Mouse (Mus musculus) retina, embryonic 14.5 days (tissue): Measurements from ENCODE around the gene Zfp169.
A peak's percentile ranks its signal among the peaks of the same experiment; 100 is the strongest.

Experiments
- DNase-seq: peaks from one replicate; pipeline ENCODE4 v3.0.0-alpha.2; 2015; ENCODE audit warnings: low spot score

Gene Zfp169

DNA sequence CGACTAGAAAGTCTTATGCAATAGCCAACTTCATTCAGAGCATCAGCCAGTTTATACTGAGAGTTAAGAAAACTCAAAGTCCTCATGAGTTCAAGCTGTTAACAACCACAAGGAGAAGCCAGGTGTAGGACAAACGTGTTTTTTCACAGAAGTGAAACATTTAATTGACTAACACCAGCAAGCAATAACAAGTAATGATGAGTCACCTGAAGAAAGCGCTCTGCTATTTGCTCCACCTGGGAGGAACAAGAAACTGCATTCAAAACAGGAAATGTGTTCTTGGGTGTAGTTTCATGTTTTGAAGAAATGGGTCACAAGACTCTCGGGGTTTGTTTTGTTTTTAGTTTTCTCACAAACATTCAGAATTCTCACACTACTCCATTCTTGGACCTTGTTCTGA, 2.6 kb upstream of the Zfp169 start:
- DNase-seq, result no peak

DNA sequence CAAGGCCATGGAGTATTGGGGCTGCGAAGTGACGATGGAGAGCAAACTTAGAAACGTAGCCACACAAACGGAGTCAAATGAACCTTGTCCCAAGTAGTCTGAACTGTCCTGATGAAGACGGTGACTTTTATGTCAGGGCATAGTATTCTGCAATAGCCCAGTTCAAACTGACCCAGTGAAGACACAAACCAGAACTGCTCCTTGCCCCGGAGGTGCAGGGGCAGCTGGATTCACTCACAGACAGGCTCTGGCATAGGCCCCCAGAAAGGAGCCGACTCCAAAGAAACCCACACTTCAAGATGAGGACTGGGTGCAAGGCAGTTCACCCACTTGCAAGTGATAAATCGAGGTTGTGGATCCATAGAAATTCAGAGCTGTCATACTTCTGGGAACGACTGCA, 4.6 kb downstream of the Zfp169 start:
- DNase-seq, result no peak

- no peak for DNase-seq
These were observed 10.8 kb downstream of the Zfp169 start for GRCm38 (mm10) chr13:48502422-48502821.

- no peak for DNase-seq
These were observed 14.6 kb downstream of the Zfp169 start for GRCm38 (mm10) chr13:48498676-48499075.

DNA sequence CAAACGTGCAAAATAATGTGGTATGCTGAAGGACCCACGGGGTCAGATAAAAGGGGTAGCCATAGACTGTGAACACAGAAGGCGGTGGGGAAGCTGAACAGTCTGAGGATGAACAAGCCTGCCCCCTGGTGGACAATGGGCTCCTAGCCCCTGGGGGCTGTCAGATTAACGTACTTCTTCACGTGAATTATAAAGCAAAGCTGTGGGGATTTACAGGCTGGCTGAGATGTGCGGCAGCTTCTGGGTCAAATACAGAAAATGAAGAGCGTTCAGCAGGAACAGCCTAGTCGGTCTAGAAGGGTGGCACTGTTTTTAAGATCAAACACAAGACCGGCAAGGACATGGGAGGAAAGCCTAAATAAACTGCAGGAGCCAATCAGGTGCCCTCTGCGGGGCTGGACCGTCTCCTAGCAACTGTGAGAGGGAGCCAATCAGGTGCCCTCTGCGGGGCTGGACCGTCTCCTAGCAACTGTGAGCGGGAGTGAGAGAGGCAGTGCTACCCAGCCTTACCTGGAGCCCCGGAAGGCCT, 15.5 kb downstream of the Zfp169 start:
- peak; percentile 83 for DNase-seq

DNA sequence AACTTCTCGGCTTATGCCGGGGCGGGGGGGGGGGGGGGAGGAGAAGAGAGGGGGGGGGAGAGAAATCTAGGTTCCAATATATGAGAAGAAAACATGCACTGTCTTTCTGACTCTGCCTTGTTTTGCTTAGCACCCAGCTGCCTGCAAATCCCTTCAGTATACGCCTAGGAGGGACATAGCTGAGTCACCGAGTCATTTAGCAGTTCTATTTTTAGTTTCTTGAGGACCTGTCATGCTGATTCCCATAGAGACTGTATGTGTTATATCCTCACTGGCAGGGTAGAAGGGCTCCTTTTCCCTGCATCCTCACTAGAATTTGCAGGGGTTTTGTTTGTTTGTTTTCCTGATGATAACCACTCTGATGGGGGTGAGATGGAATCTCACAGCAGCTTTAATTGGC, 20.1 kb downstream of the Zfp169 start:
- DNase-seq, result no peak

DNA sequence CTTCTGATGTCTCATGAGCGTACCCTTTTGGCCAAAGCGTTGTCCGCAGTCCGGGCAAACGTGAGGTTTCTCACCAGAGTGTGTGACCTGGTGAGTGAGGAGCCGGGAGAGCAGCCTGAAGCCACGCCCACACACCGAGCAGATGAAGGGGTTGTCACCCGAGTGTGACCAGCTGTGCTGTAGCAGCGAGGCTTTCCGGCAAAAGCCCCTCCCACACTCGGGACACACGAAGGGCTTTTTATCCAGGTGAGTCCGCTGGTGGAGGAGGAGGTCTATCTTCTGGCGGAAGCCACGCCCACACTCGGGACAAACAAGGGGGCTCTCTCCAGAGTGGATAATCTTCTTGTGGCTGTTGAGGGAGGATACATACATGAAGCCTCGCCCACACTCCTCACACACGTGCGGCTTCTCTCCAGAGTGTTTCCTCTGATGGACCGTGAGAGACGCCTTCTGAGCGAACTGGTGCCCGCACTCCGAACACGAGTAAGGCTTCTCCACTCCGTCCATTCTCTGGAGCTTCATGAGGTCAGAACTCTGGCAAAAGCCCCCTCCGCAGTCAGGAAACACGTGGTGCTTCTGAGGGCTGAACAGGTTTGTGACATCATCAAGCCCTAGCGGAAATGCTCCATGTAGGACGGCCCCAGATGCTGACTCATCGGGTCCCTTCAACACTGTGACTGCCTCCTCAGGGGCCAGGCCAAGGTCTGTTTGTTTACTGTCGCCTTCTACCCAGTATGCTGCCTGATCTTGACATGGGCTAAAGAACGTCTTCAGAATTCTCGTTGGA, 22.7 kb downstream of the Zfp169 start:
- DNase-seq, result no peak

DNA sequence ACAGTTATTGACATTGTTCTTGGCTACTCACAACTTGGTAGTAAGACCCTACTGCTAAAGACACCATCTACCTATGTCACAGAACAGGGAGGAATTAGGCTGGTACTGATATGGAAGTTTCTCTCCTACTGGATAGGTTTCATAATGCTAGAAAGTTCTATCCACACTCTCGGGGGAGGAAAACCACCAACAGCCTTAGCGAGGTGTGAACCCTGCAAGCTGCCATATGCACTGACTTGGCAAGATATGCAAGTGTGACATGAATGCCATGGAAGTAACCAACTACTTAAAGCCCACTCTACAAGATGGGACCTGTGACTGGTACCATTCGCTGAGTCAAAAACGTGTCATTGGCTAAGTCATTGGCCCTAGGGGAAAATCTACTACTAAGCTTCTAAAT, 29.6 kb downstream of the Zfp169 start:
- DNase-seq, result no peak

- no peak for DNase-seq
These were observed 44.5 kb downstream of the Zfp169 start for GRCm38 (mm10) chr13:48468656-48469180.

- DNase-seq, result no peak
These were observed 47.1 kb downstream of the Zfp169 start for GRCm38 (mm10) chr13:48466186-48466585.

DNA sequence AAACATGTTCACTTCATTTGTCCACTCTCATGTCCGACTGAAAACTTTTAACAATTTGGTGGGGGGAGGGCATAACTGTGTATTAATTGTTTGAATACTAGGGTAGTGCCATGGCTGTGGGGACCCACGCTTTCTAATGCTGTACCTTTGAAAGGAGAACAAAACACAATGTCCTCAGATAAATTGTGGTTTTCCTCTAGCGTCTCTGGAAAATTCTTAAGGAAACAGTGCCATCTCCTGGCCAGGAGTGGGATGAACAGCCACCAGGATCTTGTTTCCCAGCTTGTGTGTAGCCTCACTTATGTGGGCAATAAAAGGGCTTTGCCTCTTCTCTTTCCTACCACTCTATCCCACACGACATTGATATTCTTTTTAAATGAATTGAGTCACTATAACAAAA, 49.1 kb downstream of the Zfp169 start:
- DNase-seq, result peak; percentile 93

DNA sequence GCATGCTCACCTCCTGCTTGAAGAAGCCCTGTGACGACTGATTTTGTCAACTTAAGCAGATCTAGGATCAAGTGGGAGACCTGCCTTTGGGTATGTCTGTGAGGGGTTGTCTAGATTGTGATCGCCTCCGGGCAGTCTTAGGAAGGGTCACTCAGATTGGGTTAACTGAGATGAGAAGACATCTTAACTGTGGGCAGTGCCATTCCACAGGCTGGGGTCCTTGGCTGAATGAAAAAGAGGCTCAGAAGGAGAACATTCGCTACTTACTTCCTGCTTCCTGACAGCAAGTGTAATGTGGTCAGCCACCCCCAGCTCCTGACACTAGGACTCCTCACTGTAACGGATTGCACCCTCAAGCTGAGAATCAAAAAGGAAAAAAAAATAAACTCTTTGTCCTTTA, 54.0 kb downstream of the Zfp169 start:
- DNase-seq, result no peak

DNA sequence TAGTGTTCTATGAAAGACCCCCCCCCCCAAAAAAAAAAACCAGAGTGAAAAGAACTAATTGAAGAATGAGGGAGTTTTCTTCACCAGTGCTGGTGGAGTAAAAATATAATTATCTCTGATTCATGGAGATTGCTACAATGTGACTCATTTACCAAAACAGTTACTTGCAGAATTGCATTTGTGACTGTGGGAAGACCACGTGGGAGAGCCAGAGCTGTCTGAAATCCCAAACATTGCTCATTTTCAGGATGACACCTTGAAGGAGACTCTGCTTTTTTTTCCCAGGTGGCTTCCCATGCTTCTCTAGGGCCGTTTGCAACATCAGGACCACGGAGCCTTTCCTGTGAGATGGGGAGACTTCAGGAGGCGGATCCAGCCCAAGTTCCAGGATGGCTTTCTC, 65.1 kb downstream of the Zfp169 start:
- DNase-seq, result no peak

DNA sequence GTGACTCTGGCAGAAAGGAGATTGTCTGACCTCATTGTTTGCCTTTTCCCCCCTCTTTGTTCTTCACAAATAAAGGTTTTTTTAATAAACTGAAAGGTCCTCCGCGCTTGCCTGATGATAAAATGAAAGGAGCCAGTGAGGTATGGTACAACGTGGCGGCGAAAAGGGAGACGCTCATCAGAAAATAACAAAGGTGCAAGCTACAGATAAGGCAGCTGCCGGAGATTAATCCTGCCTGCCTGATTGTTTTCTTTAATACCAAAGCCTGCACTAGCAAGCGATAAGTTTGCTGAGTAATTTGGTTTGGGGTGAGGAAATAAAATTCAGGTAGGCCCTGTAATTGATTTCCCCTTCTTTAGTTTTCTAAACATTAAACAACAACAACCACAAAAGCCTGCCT, 69.3 kb downstream of the Zfp169 start:
- no peak for DNase-seq

DNA sequence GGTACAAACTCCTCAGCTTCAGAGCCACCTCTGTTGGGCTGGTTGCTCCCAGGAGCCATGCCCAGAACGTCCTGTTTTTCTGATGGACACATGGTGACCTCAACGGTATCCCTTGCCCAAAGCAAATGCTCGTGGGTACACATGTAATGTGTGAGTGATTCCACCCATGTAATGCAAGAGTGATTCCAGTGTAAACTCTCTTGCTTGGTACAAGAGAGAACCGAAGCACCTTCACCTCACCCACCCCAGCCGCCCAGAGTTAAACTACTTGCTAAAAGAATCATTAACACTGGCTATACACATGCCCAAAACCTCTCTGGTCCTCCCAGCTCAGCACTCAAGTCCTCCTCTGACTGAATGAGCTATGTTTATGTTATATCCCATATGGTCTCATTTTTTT, 74.9 kb downstream of the Zfp169 start:
- no peak for DNase-seq
